ENCODE assay signal across 18 mouse cellular contexts in the genomic region with DNA sequence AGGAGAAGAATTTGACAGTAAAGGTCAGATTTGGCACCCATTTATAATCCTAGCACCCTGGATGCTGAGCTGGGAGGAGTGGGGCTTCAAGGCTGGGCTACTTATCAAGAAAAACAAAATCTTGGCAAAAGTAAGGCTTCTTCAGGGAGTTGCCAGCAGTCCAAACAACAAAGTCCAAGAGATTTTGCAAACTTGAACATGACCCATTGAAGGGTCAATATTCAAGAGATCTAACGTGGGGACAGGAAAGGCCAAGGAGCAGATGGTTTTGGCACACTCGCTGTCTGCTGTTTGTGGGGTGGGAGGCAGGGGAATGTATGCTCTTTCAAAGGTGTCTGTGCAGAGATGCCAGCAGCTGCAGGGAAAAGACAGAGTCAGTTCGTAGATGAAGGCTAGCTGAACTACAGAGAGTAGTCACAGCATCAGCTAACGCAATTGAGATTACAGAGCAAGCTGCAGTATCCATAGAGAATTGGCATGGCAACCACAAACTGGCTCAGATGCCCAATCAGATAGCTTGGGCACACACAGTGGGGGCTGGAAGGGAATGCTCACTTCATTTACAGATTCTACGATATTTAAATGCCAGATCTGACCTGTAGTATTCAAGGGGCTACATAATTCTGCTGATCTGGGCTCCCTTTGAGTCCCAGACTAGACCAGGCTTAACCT. TPM values are rescaled to one million over a fixed set of nuclear protein-coding genes. Genes with fewer than 3 reads are reported as not detected.
DNase-seq lines count a peak whose midpoint lies in the region; ATAC-seq and TF ChIP-seq lines count a peak whose summit lies in the region.
"Had no signal": no experiment of that assay in that cellular context is flagged by ENCODE, and none has a peak within 500 bp of the region (broad histone marks: within the 10 kb centered on the region; RNA-seq: fewer than 3 reads in every experiment).

No protein-coding gene starts in this region.

- peak; percentile 60 for DNase-seq in kidney, adult 2 months
- DNase-seq in liver, adult 2 months (ENCODE audit: extremely low read depth, low read depth, low spot score) = peak; percentile 71
- no peak for DNase-seq in liver, embryonic 11.5 days (ENCODE audit: low spot score)
- peak; percentile 18 for DNase-seq in brain, embryonic 18.5 days (ENCODE audit: low read depth, low spot score)
- DNase-seq in layer of hippocampus, adult 2 months (ENCODE audit: low spot score in 2 of 2) = peak in 1 of 2 experiments; percentile 19
- DNase-seq in lung, adult 2 months = no peak
- DNase-seq: cerebellum, postnatal 25 days; gastrocnemius, postnatal 14 days; thymus, postnatal 36 days had no signal

- H3K36me3 ChIP-seq in kidney, adult 2 months (ENCODE audit: control insufficient read depth, insufficient read depth, low read length) = no peaks in the 10 kb centered on the region
- no peaks in the 10 kb centered on the region for H3K36me3 ChIP-seq in kidney, embryonic 16.5 days (ENCODE audit: insufficient read depth, low read length)
- H3K36me3 ChIP-seq in liver, adult 2 months (ENCODE audit: control insufficient read depth, insufficient read depth, low read length) = peaks cover 7% of the 10 kb centered on the region; the same call in 1 of the 2 replicates
- no peaks in the 10 kb centered on the region for H3K36me3 ChIP-seq in liver, embryonic 11.5 days (ENCODE audit: control insufficient read depth, insufficient read depth, low read length)
- H3K36me3 ChIP-seq: hindbrain, embryonic 12.5 days; neural tube, embryonic 13.5 days had no signal

- no peak for TF ChIP-seq POLR2A in kidney, adult 2 months (IDR thresholded peaks at IDR 0.05; ENCODE audit: low read depth, low read length)
- no peak for TF ChIP-seq POLR2A in liver, adult 2 months (IDR thresholded peaks at IDR 0.05; ENCODE audit: extremely low read depth, insufficient read depth, low read length)
- TF ChIP-seq POLR2A in lung, adult 2 months (IDR thresholded peaks at IDR 0.05; ENCODE audit: borderline replicate concordance, extremely low read depth, low read depth, low read length) = no peak

- H3K27ac ChIP-seq in kidney, adult 2 months (ENCODE audit: insufficient read depth, low read depth, low read length) = peak overlapping the region; percentile 3; the same call in 1 of the 2 replicates
- H3K27ac ChIP-seq in kidney, embryonic 16.5 days (ENCODE audit: low read length) = no peak overlapping the region
- peak overlapping the region; percentile 12; the same call in 1 of the 2 replicates for H3K27ac ChIP-seq in liver, adult 2 months (replicated peaks; ENCODE audit: insufficient read depth, low read depth, low read length)
- no peak overlapping the region for H3K27ac ChIP-seq in liver, embryonic 11.5 days (ENCODE audit: low read depth, low read length)
- peak overlapping the region; percentile 75 for H3K27ac ChIP-seq in layer of hippocampus, adult 2 months
- H3K27ac ChIP-seq: hindbrain, embryonic 12.5 days; liver, embryonic 14.5 days; neural tube, embryonic 13.5 days had no signal

- H3K9me3 ChIP-seq in kidney, embryonic 16.5 days (ENCODE audit: low read length) = no peaks in the 10 kb centered on the region
- no peaks in the 10 kb centered on the region for H3K9me3 ChIP-seq in liver, embryonic 11.5 days (ENCODE audit: control insufficient read depth, low read length)
- H3K9me3 ChIP-seq: hindbrain, embryonic 12.5 days; neural tube, embryonic 13.5 days had no signal

- no peak overlapping the region for H3K9ac ChIP-seq in kidney, embryonic 16.5 days (replicated peaks; ENCODE audit: low read length)
- no peak overlapping the region for H3K9ac ChIP-seq in liver, adult 2 months (ENCODE audit: low read depth, low read length)
- no peak overlapping the region for H3K9ac ChIP-seq in liver, embryonic 11.5 days (ENCODE audit: low read depth, low read length)
- H3K9ac ChIP-seq: hindbrain, embryonic 12.5 days; liver, embryonic 14.5 days; neural tube, embryonic 13.5 days had no signal

- H3K4me2 ChIP-seq in kidney, embryonic 16.5 days (replicated peaks; ENCODE audit: low read depth, low read length) = no peak overlapping the region
- H3K4me2 ChIP-seq in liver, embryonic 11.5 days = no peak overlapping the region
- H3K4me2 ChIP-seq: hindbrain, embryonic 12.5 days; neural tube, embryonic 13.5 days had no signal

- no peak overlapping the region for H3K4me3 ChIP-seq in kidney, adult 2 months (ENCODE audit: insufficient read depth, low read depth, low read length)
- no peak overlapping the region for H3K4me3 ChIP-seq in kidney, embryonic 16.5 days (ENCODE audit: low read length)
- H3K4me3 ChIP-seq in liver, adult 2 months (ENCODE audit: insufficient read depth, low read depth, low read length) = no peak overlapping the region
- H3K4me3 ChIP-seq in liver, embryonic 11.5 days (ENCODE audit: low read depth, low read length) = no peak overlapping the region
- H3K4me3 ChIP-seq in layer of hippocampus, adult 2 months = no peak overlapping the region
- no peak overlapping the region for H3K4me3 ChIP-seq in lung, adult 2 months (replicated peaks; ENCODE audit: extremely low read depth, low read depth, low read length)
- H3K4me3 ChIP-seq: hindbrain, embryonic 12.5 days; neural tube, embryonic 13.5 days had no signal

- H3K79me2 ChIP-seq in liver, adult 2 months (ENCODE audit: control insufficient read depth, insufficient read depth, low read length) = no peaks in the 10 kb centered on the region

- TF ChIP-seq CTCF in kidney, adult 2 months (conservative IDR thresholded peaks at IDR 0.05; ENCODE audit: insufficient read depth, insufficient read length, low read depth, low read length) = no peak
- no peak for TF ChIP-seq CTCF in liver, adult 2 months (IDR thresholded peaks at IDR 0.05; ENCODE audit: low read depth, low read length)
- no peak for TF ChIP-seq CTCF in layer of hippocampus, adult 2 months (conservative IDR thresholded peaks at IDR 0.05)
- no peak for TF ChIP-seq CTCF in lung, adult 2 months (IDR thresholded peaks at IDR 0.05; ENCODE audit: insufficient read depth, low read length)

- no peak for ATAC-seq in kidney, embryonic 16.5 days (ENCODE audit: low FRiP score, low TSS enrichment)
- ATAC-seq in liver, embryonic 11.5 days (replicated peaks; ENCODE audit: low FRiP score) = no peak
- ATAC-seq: lung, postnatal 0 days had no signal

- H3K27me3 ChIP-seq in kidney, adult 2 months (replicated peaks; ENCODE audit: control insufficient read depth, insufficient read depth, low read length) = no peaks in the 10 kb centered on the region
- H3K27me3 ChIP-seq in kidney, embryonic 16.5 days (ENCODE audit: insufficient read depth, low read length) = peaks cover 23% of the 10 kb centered on the region
- no peaks in the 10 kb centered on the region for H3K27me3 ChIP-seq in liver, adult 2 months (ENCODE audit: control insufficient read depth, insufficient read depth, low read length)
- H3K27me3 ChIP-seq in liver, embryonic 11.5 days (replicated peaks; ENCODE audit: control insufficient read depth, insufficient read depth, low read length) = peaks cover 22% of the 10 kb centered on the region

- no peaks in the 10 kb centered on the region; the same call in 1 of the 2 replicates for H3K4me1 ChIP-seq in kidney, adult 2 months (ENCODE audit: control insufficient read depth, insufficient read depth, low read length)
- H3K4me1 ChIP-seq in kidney, embryonic 16.5 days (ENCODE audit: insufficient read depth, low read length) = no peaks in the 10 kb centered on the region
- H3K4me1 ChIP-seq in liver, adult 2 months (ENCODE audit: control insufficient read depth, insufficient read depth, low read length) = peaks cover 14% of the 10 kb centered on the region; the same call in 1 of the 2 replicates
- no peaks in the 10 kb centered on the region for H3K4me1 ChIP-seq in liver, embryonic 11.5 days (replicated peaks; ENCODE audit: control insufficient read depth, insufficient read depth, low read length)
- H3K4me1 ChIP-seq in lung, adult 2 months (ENCODE audit: control insufficient read depth, insufficient read depth, low read length) = no peaks in the 10 kb centered on the region
- H3K4me1 ChIP-seq: hindbrain, embryonic 12.5 days had no signal

- WGBS in kidney, adult 2 months = 60% methylated on average over 5 of the region's 5 CpGs
- 72% methylated on average over 5 of the region's 5 CpGs for WGBS in kidney, embryonic 16.5 days
- WGBS in liver, adult 2 months = 21% methylated on average over 5 of the region's 5 CpGs
- WGBS in liver, embryonic 11.5 days = 76% methylated on average over 5 of the region's 5 CpGs
- 65% methylated on average over 5 of the region's 5 CpGs for WGBS in lung, adult 2 months

RNA-seq across cellular contexts. Expression of gene Gjb1, which starts 12.8 kb away (rescaled TPM):
- polyA plus RNA-seq in kidney, adult 2 months (2012; rRNA removed) = 122 and 132 TPM in 2 replicates
- polyA plus RNA-seq in kidney, embryonic 16.5 days (2015; fragmentation: Nextera tagmentation; extraction: Ambion mirVana) = 33.6 and 40.6 TPM in 2 replicates
- total RNA-seq in liver, adult 2 months (2014; rRNA removed) = 656 and 716 TPM in 2 replicates
- polyA plus RNA-seq in liver, adult 2 months (2012; rRNA removed) = 1,676 and 1,804 TPM in 2 replicates
- 33.6 and 34.5 TPM in 2 replicates for polyA plus RNA-seq in liver, embryonic 11.5 days (2014; fragmentation: Nextera tagmentation; extraction: Ambion mirVana)
- total RNA-seq in layer of hippocampus, adult 2 months (2021) = 10 to 100 TPM in 1 of 2 experiments, 1 to 10 TPM in 1; 9.0 to 11.2 TPM
- polyA plus RNA-seq in lung, adult 2 months (2012; rRNA removed) = 6.2 and 7.2 TPM in 2 replicates
- total RNA-seq: heart, adult 8-10 months; megakaryocyte progenitor cell, adult 5-6 weeks had no signal
- polyA plus RNA-seq: heart, postnatal 0 days; limb, embryonic 11.5 days had no signal

RNA-seq across cellular contexts. Expression of gene Zmym3, which starts 31.6 kb away (rescaled TPM):
- polyA plus RNA-seq in kidney, adult 2 months (2012; rRNA removed) = 22.0 and 23.3 TPM in 2 replicates
- polyA plus RNA-seq in kidney, embryonic 16.5 days (2015; fragmentation: Nextera tagmentation; extraction: Ambion mirVana) = 30.9 and 31.6 TPM in 2 replicates
- 6.8 and 8.5 TPM in 2 replicates for total RNA-seq in liver, adult 2 months (2014; rRNA removed)
- polyA plus RNA-seq in liver, adult 2 months (2012; rRNA removed) = 7.0 and 9.1 TPM in 2 replicates
- 14.6 and 14.8 TPM in 2 replicates for polyA plus RNA-seq in liver, embryonic 11.5 days (2014; fragmentation: Nextera tagmentation; extraction: Ambion mirVana)
- total RNA-seq in layer of hippocampus, adult 2 months (2021) = 100 to 1,000 TPM; 176 to 179 TPM
- polyA plus RNA-seq in lung, adult 2 months (2012; rRNA removed) = 23.6 and 32.8 TPM in 2 replicates

RNA-seq across cellular contexts. Expression of gene Nono, which starts 40.1 kb away (rescaled TPM):
- polyA plus RNA-seq in kidney, adult 2 months (2012; rRNA removed) = 70.6 and 90.6 TPM in 2 replicates
- 457 and 479 TPM in 2 replicates for polyA plus RNA-seq in kidney, embryonic 16.5 days (2015; fragmentation: Nextera tagmentation; extraction: Ambion mirVana)
- 76.9 and 83.3 TPM in 2 replicates for total RNA-seq in liver, adult 2 months (2014; rRNA removed)
- 36.5 and 38.4 TPM in 2 replicates for polyA plus RNA-seq in liver, adult 2 months (2012; rRNA removed)
- polyA plus RNA-seq in liver, embryonic 11.5 days (2014; fragmentation: Nextera tagmentation; extraction: Ambion mirVana) = 349 and 361 TPM in 2 replicates
- total RNA-seq in layer of hippocampus, adult 2 months (2021) = 100 to 1,000 TPM; 132 to 144 TPM
- 57.9 and 96.3 TPM in 2 replicates for polyA plus RNA-seq in lung, adult 2 months (2012; rRNA removed)

RNA-seq across cellular contexts. Expression of gene Itgb1bp2, which starts 59.9 kb away (rescaled TPM):
- 0.07 and 2.9 TPM in 2 replicates for polyA plus RNA-seq in kidney, adult 2 months (2012; rRNA removed)
- polyA plus RNA-seq in kidney, embryonic 16.5 days (2015; fragmentation: Nextera tagmentation; extraction: Ambion mirVana) = 4.0 and 4.8 TPM in 2 replicates
- 0.40 and 1.2 TPM in 2 replicates for total RNA-seq in liver, adult 2 months (2014; rRNA removed)
- 0.10 and 0.28 TPM in 2 replicates for polyA plus RNA-seq in liver, adult 2 months (2012; rRNA removed)
- 1.6 and 2.9 TPM in 2 replicates for polyA plus RNA-seq in liver, embryonic 11.5 days (2014; fragmentation: Nextera tagmentation; extraction: Ambion mirVana)
- total RNA-seq in layer of hippocampus, adult 2 months (2021) = 1 to 10 TPM in 1 of 2 experiments, under 1 TPM in 1; 0.82 to 1.4 TPM
- polyA plus RNA-seq in lung, adult 2 months (2012; rRNA removed) = 2.0 and 13.6 TPM in 2 replicates

Comparison
In these comparisons a context has a peak if more than half of its experiments do, and no peak if none do; other contexts are left out.
1. DNase-seq: peak in kidney, adult 2 months (single experiment), liver, adult 2 months (single experiment) and brain, embryonic 18.5 days (single experiment); none in liver, embryonic 11.5 days (single experiment) and lung, adult 2 months (single experiment).
2. H3K27ac ChIP-seq: peak in kidney, adult 2 months (single experiment), liver, adult 2 months (single experiment) and layer of hippocampus, adult 2 months (single experiment); none in kidney, embryonic 16.5 days (single experiment) and liver, embryonic 11.5 days (single experiment).
3. RNA of gene Gjb1, which starts 12.8 kb away (polyA plus RNA-seq): 1,676 to 1,804 TPM in liver, adult 2 months; 122 to 132 TPM in kidney, adult 2 months, 33.6 to 40.6 TPM in kidney, embryonic 16.5 days, 33.6 to 34.5 TPM in liver, embryonic 11.5 days and 6.2 to 7.2 TPM in lung, adult 2 months; every median in the first group is over 10 times any median in the second.